Mouse (Mus musculus) right cerebral cortex, postnatal 10 days (tissue): ENCODE data around the gene Gnaz.

ENCODE experiments used
- DNase-seq, 2 experiments: peaks; one replicate each; pipeline ENCODE4 v3.0.0; 2021; ENCODE audit warnings: low spot score in 2 of 2

Gene Gnaz

DNA sequence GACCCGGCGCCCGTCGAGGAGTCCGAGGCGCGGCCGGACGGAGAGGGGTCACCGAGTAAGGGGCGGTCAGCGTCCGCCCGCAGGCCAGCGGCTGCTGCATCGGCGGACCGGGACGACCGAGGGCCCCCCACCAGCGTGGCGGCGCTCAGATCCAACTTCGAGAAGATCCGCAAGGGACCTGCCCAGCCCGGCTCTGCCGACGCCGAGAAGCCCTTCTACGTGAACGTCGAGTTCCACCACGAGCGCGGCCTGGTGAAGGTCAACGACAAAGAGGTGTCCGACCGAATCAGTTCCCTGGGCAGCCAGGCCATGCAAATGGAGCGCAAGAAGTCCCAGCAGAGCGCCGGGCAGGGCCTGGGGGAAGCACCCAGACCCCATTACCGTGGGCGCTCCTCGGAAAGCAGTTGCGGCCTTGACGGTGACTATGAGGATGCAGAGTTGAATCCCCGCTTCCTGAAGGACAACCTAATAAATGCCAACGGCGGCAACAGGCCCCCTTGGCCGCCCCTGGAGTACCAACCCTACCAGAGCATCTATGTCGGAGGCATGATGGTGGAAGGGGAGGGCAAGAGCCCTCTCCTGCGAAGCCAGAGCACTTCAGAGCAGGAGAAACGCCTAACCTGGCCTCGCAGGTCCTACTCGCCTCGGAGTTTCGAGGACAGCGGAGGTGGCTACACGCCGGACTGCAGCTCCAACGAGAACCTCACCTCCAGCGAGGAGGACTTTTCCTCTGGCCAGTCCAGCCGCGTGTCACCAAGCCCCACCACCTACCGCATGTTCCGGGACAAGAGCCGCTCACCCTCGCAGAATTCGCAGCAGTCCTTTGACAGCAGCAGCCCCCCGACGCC is 94.6 kb downstream of the Gnaz start:
- DNase-seq: no peak

DNA sequence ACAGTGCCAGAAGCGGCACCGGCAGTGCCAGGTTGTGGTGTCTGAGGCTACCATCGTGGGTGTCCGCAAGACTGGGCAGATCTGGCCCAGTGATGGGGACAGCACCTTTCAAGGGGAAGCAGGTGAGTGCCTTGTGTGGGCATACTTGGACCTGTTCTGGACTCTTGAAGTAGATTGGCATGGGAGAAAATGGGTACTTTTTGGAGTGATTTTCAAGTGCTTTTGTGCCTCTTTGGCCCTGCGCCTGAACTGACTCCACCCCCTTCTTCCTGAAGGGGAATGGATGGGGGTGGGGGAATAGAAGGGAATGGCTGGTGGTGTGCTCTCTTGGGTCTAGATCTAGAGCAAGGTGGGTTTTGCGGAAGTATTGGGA is 95.2 kb downstream of the Gnaz start:
- DNase-seq: peak in 1 of 2 experiments; percentile 62

DNA sequence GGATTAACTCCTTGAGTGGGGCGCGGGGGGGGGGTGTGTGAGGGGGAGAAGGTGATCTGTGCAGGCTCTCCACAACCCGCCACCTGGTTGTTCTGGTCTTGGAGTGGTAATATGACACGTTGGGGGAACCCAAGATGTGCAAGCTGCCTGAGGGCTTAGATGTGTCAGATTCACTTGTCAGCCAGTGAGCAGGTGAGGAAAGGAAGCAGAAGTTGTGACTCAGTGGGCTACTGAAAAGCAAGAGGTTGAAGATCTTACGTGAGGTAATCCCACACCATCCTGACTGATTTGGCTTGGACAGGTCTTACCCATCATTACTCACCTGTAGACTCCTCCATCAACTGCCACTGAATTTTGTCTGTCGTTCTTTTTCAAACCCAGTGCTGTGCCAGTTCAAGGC is 95.6 kb downstream of the Gnaz start:
- no peak for DNase-seq

DNA sequence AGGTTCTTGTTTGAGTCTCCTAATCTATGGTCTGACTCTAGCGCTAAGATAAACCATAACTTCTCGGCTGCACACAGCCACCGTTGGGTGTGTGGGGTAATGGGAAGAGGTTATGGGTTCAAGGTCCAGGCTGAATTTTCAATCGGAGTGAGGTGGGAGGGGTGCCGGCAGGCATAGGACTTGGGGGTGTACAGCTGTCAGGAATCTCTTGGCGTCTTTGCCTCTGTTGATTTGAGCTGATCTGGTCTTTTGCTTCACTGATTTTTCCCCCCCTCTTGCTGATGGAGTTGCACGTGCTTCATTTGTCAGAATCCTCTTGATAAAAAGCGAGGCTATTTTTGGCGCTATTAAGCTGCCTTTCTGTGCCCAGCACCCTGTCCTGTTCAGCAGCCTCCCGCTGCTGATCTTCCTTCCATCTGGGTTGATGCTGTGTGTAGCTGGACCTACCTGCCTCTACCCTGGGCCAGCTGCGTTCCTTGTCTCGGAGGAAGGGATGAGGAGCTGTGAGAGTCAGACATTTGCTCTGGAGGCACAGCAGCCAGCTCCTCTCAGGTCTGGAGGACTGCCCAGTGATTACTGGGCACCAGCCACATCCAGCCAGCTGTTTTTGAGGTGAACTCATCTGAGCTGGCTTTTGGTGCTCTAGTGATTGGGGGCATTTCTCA is 96.5 kb downstream of the Gnaz start:
- no peak for DNase-seq

DNA sequence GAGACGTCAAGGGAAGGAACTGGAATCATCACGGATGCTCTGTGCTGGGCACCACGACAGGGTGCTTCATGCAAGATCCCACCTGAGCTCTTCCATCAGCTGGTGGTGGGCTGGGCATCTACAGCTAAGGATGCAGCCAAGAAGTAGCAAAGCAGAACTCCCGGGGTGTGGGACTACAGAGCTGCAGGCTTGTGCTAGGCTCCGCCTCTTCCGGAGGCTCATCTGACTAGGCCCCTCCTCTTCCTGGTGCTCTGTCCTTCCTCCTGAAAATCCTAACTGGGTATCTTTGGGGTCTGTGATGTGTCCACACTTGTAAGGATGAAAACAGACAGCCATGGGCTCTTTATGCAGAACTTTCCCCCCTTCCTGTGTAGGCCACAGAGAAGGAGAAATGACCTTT is 98.7 kb downstream of the Gnaz start:
- no peak for DNase-seq
